Mouse (Mus musculus) gonadal fat pad, adult 2 months (tissue): ENCODE data around the gene D17Wsu92e. TPM values are rescaled to one million over a fixed set of nuclear protein-coding genes. Genes with fewer than 3 reads are reported as not detected.

ENCODE experiments used
- polyA plus RNA-seq: library from polyadenylated mRNA; depleted of rRNA; stranded (reverse); fragments of >200 nt; gene quantifications from 2 replicates; pipeline ENCODE4 v1.2.3, GENCODE M21; 2012; rRNA removed

The D17Wsu92e gene
- polyA plus RNA-seq, 1 experiment: 83.0 TPM

Other genes with a start within 250 kb of the D17Wsu92e start
- gene Nudt3, start 197.2 kb downstream of the D17Wsu92e start, polyA plus RNA-seq: 51.3 and 66.3 TPM in 2 replicates
- gene RPS10-NUDT3, start 185.4 kb downstream of the D17Wsu92e start, polyA plus RNA-seq: not detected in 2 replicates
- 1,086 and 1,236 TPM in 2 replicates for gene Rps10, start 184.0 kb downstream of the D17Wsu92e start, polyA plus RNA-seq
- gene Pacsin1, start 165.1 kb downstream of the D17Wsu92e start, polyA plus RNA-seq: 5.4 and 10.1 TPM in 2 replicates
- 1.6 and 1.7 TPM in 2 replicates for gene Spdef, start 91.7 kb downstream of the D17Wsu92e start, polyA plus RNA-seq
- gene Snrpc, start 17.5 kb upstream of the D17Wsu92e start, polyA plus RNA-seq: 51.9 and 72.5 TPM in 2 replicates
- 12.4 and 14.8 TPM in 2 replicates for gene Uhrf1bp1, start 35.8 kb upstream of the D17Wsu92e start, polyA plus RNA-seq
- 33.1 and 42.5 TPM in 2 replicates for gene Anks1, start 88.7 kb upstream of the D17Wsu92e start, polyA plus RNA-seq
- 12.5 and 14.0 TPM in 2 replicates for gene Taf11, start 89.2 kb upstream of the D17Wsu92e start, polyA plus RNA-seq